Mouse (Mus musculus) bone marrow macrophage, adult 2 months (primary cell): Measurements from ENCODE around the gene Vars.

Experiments
- CTCF ChIP-seq: IDR thresholded peaks from 2 replicates; pipeline ENCODE4 v1.5.1; 2012; ENCODE audit warnings: low read depth, mild to moderate bottlenecking, low read length, moderate library complexity
- POLR2A ChIP-seq: IDR thresholded peaks from 2 replicates; pipeline ENCODE4 v1.6.1; 2012; ENCODE audit warnings: mild to moderate bottlenecking, low read depth, low read length, borderline replicate concordance

DNA sequence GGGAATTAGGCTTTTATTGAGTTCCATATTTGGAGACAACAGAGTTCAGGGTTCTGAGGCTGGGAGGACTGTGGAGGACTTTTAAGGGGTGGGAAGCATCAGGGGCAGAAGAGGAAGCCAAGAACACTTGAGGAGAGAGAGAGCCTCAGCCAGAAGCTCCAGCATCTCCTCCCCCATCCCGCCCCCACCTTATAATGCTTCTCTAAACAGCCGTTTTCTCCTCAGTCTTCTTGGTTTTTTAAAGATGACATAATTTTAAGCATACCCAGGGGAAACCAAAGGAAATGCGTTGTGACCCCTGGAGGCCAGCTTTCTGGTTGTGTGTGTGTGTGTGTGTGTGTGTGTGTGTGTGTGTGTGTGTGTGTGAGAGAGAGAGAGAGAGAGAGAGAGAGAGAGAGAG lies 38.7 kb upstream of the Vars start:
- TF ChIP-seq CTCF (no peak), POLR2A (no peak)
